Mouse (Mus musculus) heart, embryonic 11.5 days (tissue): ENCODE measurements at regions not wholly inside any gene's neighbourhood (a gene's known extent, or its start where the extent isn't known, plus 50 kb on each side); places are given as distances from the start of the nearest gene placed in this dataset.

ENCODE experiments used
- ATAC-seq: fragments of 200-750 bp; cut with Nextera tagmentation; replicated peaks from 2 replicates; pipeline ENCODE4 v1.8.0; 2017; ENCODE audit warnings: moderate library complexity; ENCODE audit not compliant: insufficient number of reproducible peaks, low FRiP score, low TSS enrichment
- H3K27ac ChIP-seq: fragments of 300-500 bp; sonication (generic); 2 replicates; pipeline ENCODE4 v1.5.1; 2014; ENCODE audit warnings: mild to moderate bottlenecking, low read depth, low read length
- H3K27me3 ChIP-seq: fragments of 300-500 bp; sonication (generic); 2 replicates; pipeline ENCODE4 v1.6.1; 2014; ENCODE audit warnings: mild to moderate bottlenecking, low read length, mixed read lengths; ENCODE audit not compliant: control insufficient read depth, insufficient read depth
- H3K36me3 ChIP-seq: fragments of 300-500 bp; sonication (generic); 2 replicates; pipeline ENCODE4 v1.6.1; 2014; ENCODE audit warnings: mild to moderate bottlenecking, low read length, moderate library complexity, mixed read lengths; ENCODE audit not compliant: control insufficient read depth, insufficient read depth
- H3K4me1 ChIP-seq: fragments of 300-500 bp; sonication (generic); 2 replicates; pipeline ENCODE4 v1.6.1; 2014; ENCODE audit warnings: low read length; ENCODE audit not compliant: control insufficient read depth, insufficient read depth
- H3K4me2 ChIP-seq: fragments of 300-500 bp; sonication (generic); 2 replicates; pipeline ENCODE4 v1.6.1; 2014; ENCODE audit warnings: mild to moderate bottlenecking, moderate library complexity
- H3K4me3 ChIP-seq: fragments of 300-500 bp; sonication (generic); 2 replicates; pipeline ENCODE4 v1.5.1; 2014; ENCODE audit warnings: low read depth, low read length
- H3K9ac ChIP-seq: fragments of 300-500 bp; sonication (generic); 2 replicates; pipeline ENCODE4 v1.6.1; 2014; ENCODE audit warnings: mild to moderate bottlenecking, low read depth, low read length, moderate library complexity
- H3K9me3 ChIP-seq: fragments of 300-500 bp; sonication (generic); replicated peaks from 2 replicates; pipeline ENCODE4 v1.6.1; 2016; ENCODE audit warnings: low read length; ENCODE audit not compliant: control insufficient read depth
- WGBS: fragments of 180-500 bp; shearing (Covaris S2); extraction: QIAGEN DNeasy Blood & Tissue Kit; methylation state at CpG from one replicate; pipeline ENCODE4 v1.1.7; 2014; ENCODE audit not compliant: insufficient replicate concordance; 5-methylcytosine and 5-hydroxymethylcytosine counted together

DNA sequence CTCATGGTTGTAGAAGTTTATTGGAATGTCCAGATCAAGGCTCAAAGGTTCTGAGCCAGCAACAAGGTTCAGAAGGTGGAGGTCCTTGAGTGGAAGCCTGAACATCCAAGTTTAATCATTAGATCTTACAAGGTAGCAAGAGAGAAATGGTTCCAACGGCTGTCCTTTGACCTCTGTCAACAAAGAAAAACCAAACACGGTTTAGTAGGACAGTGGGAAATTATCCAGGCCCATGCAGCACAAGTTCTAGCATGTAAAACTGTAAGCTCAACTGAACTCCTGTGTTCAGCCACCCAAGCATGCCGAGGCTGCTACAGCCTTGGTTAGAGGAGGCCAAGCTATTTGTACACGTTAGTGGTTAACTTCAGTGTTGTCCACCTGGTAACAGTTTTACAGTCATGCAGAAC, 77.1 kb upstream of the Gm34302 start:
- H3K4me1 ChIP-seq, result no peaks in the 10 kb centered on the region
- H3K36me3 ChIP-seq, result no peaks in the 10 kb centered on the region
- no peak overlapping the region for H3K27ac ChIP-seq
- no peaks in the 10 kb centered on the region for H3K9me3 ChIP-seq
- WGBS, result 81% methylated on average over 4 of the region's 4 CpGs
- no peak for ATAC-seq
- H3K4me3 ChIP-seq, result no peak overlapping the region
- no peak overlapping the region for H3K9ac ChIP-seq
- H3K4me2 ChIP-seq, result no peak overlapping the region
- H3K27me3 ChIP-seq, result no peaks in the 10 kb centered on the region

DNA sequence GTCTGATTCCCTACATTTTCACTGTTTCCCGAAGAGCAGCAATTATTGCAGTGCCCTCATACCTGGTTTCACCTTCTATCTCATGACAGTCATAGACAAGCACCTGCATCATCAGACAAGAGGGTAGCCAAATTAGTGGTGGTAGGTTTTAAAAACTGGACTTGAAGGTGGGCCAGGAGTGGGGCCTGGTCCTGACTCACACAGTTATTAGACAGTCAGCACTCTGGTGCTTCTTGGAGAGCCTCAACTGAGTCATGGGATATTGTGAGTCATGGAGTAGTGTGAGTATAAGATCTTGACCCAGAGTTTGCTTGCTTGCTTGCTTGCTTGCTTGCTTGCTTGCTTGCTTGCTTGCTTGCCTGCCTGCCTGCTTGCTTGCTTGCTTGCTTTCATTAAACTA, 73.1 kb upstream of the Gm34302 start:
- no peaks in the 10 kb centered on the region for H3K4me1 ChIP-seq
- no peak overlapping the region for H3K4me3 ChIP-seq
- H3K4me2 ChIP-seq, result no peak overlapping the region
- no peaks in the 10 kb centered on the region for H3K9me3 ChIP-seq
- H3K27ac ChIP-seq, result no peak overlapping the region
- H3K36me3 ChIP-seq, result no peaks in the 10 kb centered on the region
- no peaks in the 10 kb centered on the region for H3K27me3 ChIP-seq
- ATAC-seq, result no peak
- WGBS, result 85% methylated on average over 1 of the region's 1 CpGs
- no peak overlapping the region for H3K9ac ChIP-seq

DNA sequence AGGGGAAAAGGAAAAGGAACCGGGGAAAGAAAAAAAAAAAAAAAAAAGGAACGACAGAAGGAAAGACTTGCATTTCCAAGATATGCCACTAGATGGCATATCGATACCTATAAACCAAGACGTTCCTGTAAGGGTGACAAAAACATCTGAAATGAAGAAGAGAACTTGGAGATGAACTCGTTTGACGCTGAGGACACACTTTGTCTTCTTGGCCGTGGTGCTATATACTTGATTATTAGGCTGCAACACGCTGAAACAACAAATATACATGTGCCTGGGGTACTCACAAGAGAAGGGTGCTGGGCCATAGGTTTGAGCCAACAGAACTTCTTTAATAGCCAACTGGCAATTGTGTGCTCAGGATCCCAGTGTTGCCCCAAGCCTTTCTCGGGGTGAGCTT, 71.2 kb upstream of the Gm34302 start:
- Histone ChIP-seq H3K27ac (no peak overlapping the region), H3K4me3 (no peak overlapping the region), H3K4me1 (no peaks in the 10 kb centered on the region), H3K9ac (no peak overlapping the region), H3K36me3 (no peaks in the 10 kb centered on the region), H3K4me2 (peak overlapping the region; percentile 29), H3K27me3 (no peaks in the 10 kb centered on the region), H3K9me3 (no peaks in the 10 kb centered on the region)
- WGBS, result 7% methylated on average over 9 of the region's 9 CpGs
- no peak for ATAC-seq

DNA sequence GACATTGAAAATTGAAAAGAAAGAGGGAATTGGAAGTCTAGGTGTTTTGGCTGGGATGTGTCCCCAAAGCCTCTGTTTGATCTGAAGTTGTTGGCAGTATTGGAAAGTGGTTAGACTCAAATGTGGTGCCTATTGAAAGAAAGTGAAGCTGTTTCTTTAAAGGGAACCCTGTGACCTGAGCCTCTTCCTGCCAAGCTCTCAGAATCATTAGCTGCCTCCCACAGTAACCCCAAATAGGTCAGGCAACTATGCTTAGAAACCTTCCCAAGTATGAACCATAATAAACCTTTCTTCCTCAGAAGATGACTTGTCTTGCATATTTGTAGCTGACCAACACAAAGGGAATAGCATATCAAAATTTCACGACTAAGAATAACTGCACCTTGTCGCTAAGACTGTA, 69.7 kb upstream of the Gm34302 start:
- 83% methylated on average over 2 of the region's 2 CpGs for WGBS
- no peak for ATAC-seq

DNA sequence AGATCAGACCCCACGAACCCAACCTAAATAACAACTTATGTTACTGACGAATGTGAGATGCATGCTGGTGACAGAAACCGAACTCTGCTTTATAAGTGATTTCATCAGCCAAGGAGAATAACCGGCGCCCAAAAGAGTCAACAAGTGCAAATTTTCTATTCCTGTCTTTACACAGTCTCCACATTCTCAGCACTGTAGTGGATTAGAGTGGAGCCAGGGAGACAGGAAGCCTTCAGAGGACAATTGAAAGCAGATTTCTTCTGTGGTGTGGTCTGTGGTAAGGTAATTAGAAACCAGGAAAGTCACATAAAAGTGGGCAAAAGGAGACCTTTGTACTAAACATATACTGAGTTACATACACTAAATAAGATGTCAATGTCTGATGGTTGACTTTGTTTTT, 68.0 kb upstream of the Gm34302 start:
- ATAC-seq, result no peak
- H3K4me1 ChIP-seq, result no peaks in the 10 kb centered on the region
- H3K27me3 ChIP-seq, result no peaks in the 10 kb centered on the region
- no peaks in the 10 kb centered on the region for H3K36me3 ChIP-seq
- no peak overlapping the region for H3K27ac ChIP-seq
- H3K4me2 ChIP-seq, result no peak overlapping the region
- H3K4me3 ChIP-seq, result no peak overlapping the region
- H3K9ac ChIP-seq, result no peak overlapping the region
- H3K9me3 ChIP-seq, result no peaks in the 10 kb centered on the region
- WGBS, result 57% methylated on average over 5 of the region's 5 CpGs

More for the DNA sequence above, 69.7 kb upstream of the Gm34302 start:
- Histone ChIP-seq H3K36me3 (no peaks in the 10 kb centered on the region), H3K27ac (no peak overlapping the region), H3K9me3 (no peaks in the 10 kb centered on the region), H3K4me2 (no peak overlapping the region), H3K27me3 (no peaks in the 10 kb centered on the region), H3K4me3 (no peak overlapping the region), H3K9ac (no peak overlapping the region), H3K4me1 (no peaks in the 10 kb centered on the region)

DNA sequence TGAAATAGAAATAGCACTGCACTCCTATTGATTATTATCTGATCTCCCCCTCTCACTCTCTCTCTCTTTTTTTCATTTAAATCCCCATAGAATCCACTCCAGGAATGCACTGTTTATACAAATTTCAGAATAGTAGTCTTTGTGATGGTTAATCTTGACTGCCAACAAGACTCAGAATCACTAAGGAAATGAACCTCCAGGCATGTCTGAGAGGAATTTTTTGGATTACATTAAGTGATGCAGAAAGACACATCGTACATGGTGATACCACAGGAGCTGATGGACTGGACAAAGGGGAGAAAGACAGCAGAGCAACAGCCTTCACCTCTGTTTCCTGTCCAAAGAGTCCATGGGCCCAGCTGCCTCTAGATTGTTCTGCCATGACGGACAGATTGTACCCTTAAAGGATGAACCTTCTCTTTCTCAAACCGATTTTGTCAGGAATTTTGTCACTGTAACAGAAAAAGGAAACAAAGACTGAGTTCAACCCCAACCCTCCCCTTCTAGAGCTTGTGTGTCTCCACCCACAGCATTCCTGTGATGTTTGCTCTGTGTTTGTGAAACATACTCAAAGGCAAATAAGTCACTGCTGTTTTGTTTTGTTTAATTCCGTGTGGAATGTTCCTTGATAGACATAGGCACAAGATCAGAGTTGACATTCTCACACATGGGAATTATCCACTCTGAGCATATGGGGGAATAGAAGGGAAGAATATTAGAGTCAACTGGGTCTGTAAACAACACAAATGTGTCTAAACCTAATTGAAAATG, 59.1 kb upstream of the Gm34302 start:
- 66% methylated on average over 4 of the region's 4 CpGs for WGBS
- Histone ChIP-seq H3K9me3 (no peaks in the 10 kb centered on the region), H3K36me3 (no peaks in the 10 kb centered on the region), H3K9ac (no peak overlapping the region), H3K4me1 (no peaks in the 10 kb centered on the region), H3K4me3 (no peak overlapping the region), H3K27me3 (no peaks in the 10 kb centered on the region), H3K4me2 (no peak overlapping the region), H3K27ac (no peak overlapping the region)
- no peak for ATAC-seq

DNA sequence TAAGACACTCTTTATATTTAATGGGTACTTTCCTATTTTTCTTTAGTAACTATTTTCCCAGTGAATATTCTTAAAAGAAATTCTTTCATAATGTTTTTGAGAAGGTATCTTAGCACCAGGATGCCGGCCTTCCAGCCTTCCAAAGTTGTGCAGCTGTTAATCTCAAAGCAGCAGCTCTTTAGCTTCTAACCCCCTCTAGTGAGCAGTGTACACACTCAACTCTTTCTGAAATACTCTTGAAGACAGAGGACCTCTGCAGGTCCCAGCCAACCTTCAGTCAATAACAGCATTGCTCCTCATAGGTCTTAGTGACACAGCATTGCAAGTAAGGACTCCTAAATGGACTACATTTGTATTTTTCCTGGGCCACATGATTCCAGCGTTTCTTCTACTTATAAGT, 55.2 kb upstream of the Gm34302 start:
- H3K4me3 ChIP-seq, result no peak overlapping the region
- ATAC-seq, result no peak
- no peak overlapping the region for H3K9ac ChIP-seq
- no peaks in the 10 kb centered on the region for H3K36me3 ChIP-seq
- 55% methylated on average over 2 of the region's 2 CpGs for WGBS
- no peak overlapping the region for H3K4me2 ChIP-seq
- H3K27me3 ChIP-seq, result no peaks in the 10 kb centered on the region
- no peak overlapping the region for H3K27ac ChIP-seq
- H3K9me3 ChIP-seq, result no peaks in the 10 kb centered on the region
- H3K4me1 ChIP-seq, result no peaks in the 10 kb centered on the region

DNA sequence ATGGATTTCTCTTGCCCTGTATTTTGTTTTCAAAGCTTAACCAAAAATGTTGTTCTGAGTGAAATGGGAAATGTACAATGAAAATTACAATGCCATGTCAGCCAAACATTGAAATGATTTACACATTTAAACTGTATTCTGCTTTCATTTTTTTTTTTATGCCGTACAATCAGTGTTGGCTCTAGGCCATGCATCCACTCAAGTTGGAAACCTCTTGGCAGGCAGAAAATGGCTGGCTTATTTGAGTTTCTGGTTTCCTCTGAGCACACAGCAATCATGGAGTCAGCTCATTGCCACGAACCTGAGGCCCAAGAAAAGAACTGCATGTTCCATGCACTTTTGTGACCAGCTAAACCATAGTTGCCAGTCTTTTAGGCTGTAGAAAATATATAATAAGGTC, 50.5 kb upstream of the Gm34302 start:
- Histone ChIP-seq H3K9me3 (no peaks in the 10 kb centered on the region), H3K36me3 (no peaks in the 10 kb centered on the region), H3K4me2 (no peak overlapping the region), H3K4me1 (no peaks in the 10 kb centered on the region), H3K9ac (no peak overlapping the region), H3K4me3 (no peak overlapping the region), H3K27me3 (no peaks in the 10 kb centered on the region), H3K27ac (no peak overlapping the region)
- 69% methylated on average over 2 of the region's 2 CpGs for WGBS
- no peak for ATAC-seq
